Mouse (Mus musculus) G1E-ER4 (cell line): ENCODE results near the gene Gm20388. TPM values are rescaled to one million over a fixed set of nuclear protein-coding genes. Genes with fewer than 3 reads are reported as not detected.

Experiments used
- GATA1 ChIP-seq: IDR thresholded peaks from one replicate; pipeline ENCODE4 v1.8.0; 2012; ENCODE audit warnings: low read length, inconsistent platforms
- polyA plus RNA-seq: library from polyadenylated mRNA; stranded (reverse); fragments of >175 nt; gene quantifications from 2 replicates; pipeline ENCODE4 v1.2.3, GENCODE M21; 2012

Gene Gm20388
- polyA plus RNA-seq, 1 experiment: not detected

GRCm38 (mm10) chr8:120276891-120277426 is 366.3 kb downstream of the Gm20388 start:
- TF ChIP-seq GATA1: no peak

GRCm38 (mm10) chr8:120278009-120278408 is 367.4 kb downstream of the Gm20388 start:
- TF ChIP-seq GATA1: no peak

- no peak for TF ChIP-seq GATA1
Observed at GRCm38 (mm10) chr8:120279418-120279817, 368.8 kb downstream of the Gm20388 start.

GRCm38 (mm10) chr8:120281487-120281886 is 370.8 kb downstream of the Gm20388 start:
- no peak for TF ChIP-seq GATA1

DNA sequence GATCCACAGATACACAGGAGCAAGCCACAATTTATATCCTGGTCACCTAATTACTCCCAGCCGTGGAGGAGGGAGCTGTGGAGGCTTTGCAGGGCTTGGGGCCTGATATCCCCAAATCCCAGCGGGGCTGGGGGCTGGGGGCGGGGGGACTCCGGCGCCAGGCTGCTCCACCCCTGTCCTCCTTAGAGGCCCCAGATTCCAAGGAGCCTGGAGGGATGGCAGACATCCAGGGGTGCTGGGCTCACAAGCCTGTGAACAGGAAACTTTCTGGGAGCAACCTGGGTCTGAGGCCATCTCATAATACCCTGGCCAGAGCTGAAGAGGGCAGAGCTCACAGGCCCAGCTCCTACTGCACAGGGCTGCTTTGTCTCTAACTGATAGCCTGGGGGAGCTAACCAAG is 371.8 kb downstream of the Gm20388 start:
- TF ChIP-seq GATA1: no peak

DNA sequence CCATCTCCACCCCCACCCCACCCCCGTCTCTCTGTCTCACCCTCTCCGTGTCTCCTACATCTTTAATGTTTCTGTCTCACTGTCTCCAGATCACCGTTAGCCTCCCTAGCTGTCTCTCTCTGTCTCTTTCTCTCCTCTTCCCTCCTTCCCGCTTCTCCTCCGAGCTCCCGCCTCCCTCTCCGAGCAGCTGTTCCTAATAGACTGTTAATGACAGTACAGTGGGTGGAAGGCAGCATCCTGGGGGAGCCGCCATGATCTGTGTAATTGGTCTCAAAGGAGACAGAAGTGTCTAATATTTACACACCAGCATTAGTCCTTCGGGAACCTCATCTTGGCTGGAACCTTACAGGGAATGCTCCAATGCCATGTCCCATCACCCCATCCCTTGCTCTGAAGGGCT is 373.6 kb downstream of the Gm20388 start:
- TF ChIP-seq GATA1: no peak

- TF ChIP-seq GATA1: no peak
Observed at GRCm38 (mm10) chr8:120285033-120285432, 374.4 kb downstream of the Gm20388 start.

- TF ChIP-seq GATA1: no peak
Observed at GRCm38 (mm10) chr8:120285878-120286277, 375.2 kb downstream of the Gm20388 start.

DNA sequence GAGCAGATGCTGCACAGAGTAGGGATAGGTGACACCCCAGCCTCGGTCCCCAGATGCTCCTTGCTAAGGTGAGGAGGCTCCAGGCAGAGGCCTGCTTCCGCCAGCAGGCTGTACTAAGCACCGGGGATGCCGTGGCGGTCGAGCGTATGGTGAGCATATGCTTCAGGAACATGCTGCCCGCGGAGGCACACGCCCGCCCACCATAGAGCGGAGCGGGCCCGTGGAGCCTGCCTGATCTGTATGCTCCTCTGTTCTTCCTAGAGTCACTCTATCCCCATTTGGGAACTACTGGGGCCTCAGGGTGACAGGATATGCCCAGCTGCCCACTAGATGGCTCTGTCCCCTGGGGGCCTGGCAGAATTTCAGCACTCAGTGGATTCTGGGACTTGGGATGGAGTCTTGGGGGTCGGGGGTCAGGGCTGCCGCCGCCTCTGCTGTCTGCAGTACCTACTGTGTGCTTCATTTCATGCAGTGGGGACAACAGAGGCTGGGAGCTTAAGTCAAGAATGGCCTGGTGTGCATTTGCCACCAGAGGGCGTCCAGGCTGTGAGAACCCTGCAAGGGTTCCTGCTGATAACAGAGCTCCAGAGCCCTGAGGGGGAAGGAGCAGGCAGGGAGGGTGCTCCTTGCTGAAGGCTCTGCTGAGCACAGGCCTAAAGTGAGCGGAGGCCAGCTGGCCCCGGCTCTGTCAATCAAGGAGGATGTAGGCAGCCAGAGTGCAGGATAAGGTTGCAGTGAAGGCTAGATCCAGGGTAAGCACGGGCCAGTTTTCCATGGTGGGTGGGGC is 377.7 kb downstream of the Gm20388 start:
- no peak for TF ChIP-seq GATA1

GRCm38 (mm10) chr8:120289191-120289590 is 378.6 kb downstream of the Gm20388 start:
- no peak for TF ChIP-seq GATA1

GRCm38 (mm10) chr8:120289698-120290181 is 379.1 kb downstream of the Gm20388 start:
- TF ChIP-seq GATA1: no peak

GRCm38 (mm10) chr8:120290614-120291013 is 380.0 kb downstream of the Gm20388 start:
- no peak for TF ChIP-seq GATA1

- no peak for TF ChIP-seq GATA1
Observed at GRCm38 (mm10) chr8:120291650-120292049, 381.0 kb downstream of the Gm20388 start.

DNA sequence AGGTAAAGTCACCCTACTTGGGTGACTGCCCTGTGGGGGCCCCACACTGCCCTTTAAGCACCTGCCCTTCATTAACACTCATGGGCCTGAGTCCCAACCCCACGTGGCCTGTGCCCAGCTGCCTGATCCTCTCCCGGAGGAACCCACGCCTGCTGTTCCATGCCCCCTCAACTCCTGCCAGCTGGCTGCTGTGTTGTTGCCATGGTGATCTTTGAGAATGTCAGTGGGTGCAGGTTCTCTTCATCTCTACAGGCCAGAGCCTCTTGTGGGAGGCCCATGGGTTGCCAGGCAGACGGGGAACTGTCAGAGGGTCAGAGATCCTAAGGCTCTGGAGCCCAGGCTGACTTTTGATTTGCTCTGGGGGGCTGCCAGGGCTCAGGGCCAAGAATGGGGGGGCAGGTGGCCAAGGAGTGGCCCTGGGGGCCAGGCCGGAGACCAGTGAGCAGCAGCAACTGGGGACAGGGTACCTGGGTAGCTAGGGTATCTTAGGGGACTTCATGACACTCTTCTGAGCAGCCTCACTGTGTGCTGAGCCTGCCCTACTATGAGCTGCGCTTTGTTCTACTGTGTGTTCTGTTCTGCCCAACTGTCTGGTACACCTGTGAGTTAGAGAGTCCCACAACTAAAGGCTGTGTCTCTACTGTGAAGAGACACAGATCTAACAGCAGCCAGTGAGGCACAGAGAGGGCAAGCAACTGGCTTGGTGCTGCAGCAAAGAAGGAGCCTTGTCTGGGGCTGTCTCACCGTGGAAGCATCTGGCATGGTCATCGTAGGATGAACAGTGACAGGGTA is 381.9 kb downstream of the Gm20388 start:
- TF ChIP-seq GATA1: no peak

GRCm38 (mm10) chr8:120293421-120294357 is 383.0 kb downstream of the Gm20388 start:
- TF ChIP-seq GATA1: peak; percentile 61
